Mouse (Mus musculus) cerebellum, adult 11 months (tissue): ENCODE data around the gene E2f1.

Source experiments
- DNase-seq: peaks from one replicate; pipeline ENCODE4 v3.0.0; 2022

E2f1 gene

DNA sequence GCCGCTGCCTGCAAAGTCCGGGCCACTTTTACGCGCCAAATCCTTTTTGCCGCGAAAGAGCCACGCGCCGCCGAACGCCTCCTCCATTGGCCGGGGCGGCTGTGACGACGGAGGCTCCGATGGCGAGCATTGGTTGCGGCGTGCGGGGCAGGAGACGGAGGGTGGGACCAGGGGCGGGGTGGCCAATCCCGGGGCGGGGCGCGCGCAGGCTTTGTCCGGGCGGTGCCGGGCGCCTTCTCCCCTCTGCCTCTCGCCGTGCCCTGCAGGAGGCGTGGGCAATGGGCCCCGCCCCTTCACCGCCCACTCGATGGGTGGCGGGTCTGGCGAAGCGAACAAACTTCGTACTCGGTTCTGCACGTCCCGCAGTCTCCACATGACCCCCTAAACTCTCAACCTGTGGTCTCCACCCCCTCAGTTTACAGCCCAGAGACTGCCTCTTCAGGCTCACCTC, at the start of gene E2f1:
E2f1 (minus strand) TSS at position 57 of the 451 bp plus-strand sequence.
- DNase-seq = peak; percentile 84

- no peak for DNase-seq
Observed at GRCm38 (mm10) chr2:154617061-154617460, 47.4 kb upstream of the E2f1 start.

GRCm38 (mm10) chr2:154615674-154616073, 46.0 kb upstream of the E2f1 start:
- DNase-seq = no peak

DNA sequence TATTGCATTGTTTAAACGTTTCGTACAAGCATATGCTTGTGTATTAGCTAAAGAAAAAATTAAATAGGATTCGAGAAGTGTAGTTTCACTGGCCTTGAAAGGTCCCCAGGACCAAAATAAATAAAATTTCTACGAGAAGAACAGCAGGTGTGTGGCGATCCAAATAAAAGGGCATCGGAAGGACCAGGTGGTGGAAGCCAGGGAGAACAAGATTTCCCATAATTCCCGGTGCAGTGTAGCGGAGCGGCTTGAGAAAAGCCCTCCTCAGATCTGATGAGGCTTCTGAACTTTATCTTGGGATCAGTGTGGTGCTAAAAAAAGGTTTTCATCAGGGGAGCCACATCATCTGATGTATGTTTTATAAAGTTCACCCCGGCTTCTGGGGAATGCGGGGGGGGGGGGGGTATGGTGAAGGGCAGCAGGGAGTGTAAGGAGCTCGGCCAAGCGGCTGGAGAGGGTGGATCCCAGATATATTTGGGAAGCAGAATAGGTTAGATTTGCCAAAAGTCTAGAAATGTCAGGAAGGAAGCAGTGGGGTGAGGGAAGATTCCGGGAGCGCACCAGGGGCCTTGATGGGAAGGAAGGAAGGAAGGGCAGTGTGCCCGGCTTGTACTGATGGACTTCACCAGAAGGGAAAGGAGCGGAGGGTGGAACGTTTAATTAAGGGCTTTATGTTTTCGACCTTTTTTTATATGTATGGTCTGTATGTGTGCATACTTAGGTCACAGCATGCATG, 45.3 kb upstream of the E2f1 start:
- DNase-seq = peak; percentile 40

DNA sequence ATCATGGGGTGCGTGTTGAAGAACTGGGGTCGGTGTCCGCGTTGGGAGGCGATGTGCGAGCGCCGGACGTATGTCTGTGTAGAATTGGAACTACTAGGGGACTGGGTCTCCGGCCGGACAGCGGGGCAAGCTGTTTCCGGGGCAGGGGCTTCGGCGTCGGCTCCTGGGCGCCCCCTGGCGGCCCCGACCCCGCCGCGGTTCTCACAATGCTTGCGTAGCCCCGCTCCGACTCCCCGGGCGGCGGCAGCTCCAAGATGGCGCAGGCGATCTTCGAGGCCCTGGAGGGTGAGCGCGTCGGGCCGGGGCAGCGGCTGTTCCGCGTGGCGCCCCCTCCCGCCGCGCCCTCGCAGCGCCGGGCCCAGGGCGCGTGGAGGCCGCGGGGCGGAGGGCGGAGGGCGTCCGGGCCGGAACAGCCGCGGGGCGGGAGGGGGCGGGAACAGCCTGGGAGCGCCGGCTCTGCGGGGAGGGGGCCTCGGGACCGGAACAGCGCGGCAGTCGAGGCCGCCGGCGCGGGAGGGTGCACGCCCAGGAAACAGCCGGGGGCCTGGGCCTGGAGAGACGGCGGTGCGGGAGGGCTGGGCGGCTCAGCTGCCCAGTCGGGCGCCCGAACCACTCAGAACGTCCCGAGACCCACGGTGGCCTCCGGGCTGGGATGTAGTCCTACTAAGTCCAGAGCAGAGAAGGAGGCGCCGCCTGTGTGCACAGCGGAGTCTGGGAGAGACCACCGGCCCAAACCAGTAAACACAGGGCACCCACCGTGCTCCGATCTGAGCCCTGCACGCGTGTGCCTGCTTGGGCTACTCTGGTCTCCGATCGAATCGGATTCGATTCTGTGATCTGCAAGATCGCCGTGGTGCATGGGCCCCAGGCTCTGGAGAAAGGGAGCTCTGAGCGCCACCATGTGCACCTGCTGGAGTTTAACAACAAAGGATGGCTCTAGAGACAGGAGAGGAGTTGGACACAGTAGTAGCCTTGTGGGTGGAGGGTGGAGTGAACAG, 43.7 kb upstream of the E2f1 start, which contains the start of the genes Zfp341 and 4930519P11Rik:
Zfp341 (plus strand) TSS at position 180 of the 998 bp plus-strand sequence.
4930519P11Rik (minus strand) TSS at position 320 of the 998 bp plus-strand sequence.
- peak; percentile 87 for DNase-seq

DNA sequence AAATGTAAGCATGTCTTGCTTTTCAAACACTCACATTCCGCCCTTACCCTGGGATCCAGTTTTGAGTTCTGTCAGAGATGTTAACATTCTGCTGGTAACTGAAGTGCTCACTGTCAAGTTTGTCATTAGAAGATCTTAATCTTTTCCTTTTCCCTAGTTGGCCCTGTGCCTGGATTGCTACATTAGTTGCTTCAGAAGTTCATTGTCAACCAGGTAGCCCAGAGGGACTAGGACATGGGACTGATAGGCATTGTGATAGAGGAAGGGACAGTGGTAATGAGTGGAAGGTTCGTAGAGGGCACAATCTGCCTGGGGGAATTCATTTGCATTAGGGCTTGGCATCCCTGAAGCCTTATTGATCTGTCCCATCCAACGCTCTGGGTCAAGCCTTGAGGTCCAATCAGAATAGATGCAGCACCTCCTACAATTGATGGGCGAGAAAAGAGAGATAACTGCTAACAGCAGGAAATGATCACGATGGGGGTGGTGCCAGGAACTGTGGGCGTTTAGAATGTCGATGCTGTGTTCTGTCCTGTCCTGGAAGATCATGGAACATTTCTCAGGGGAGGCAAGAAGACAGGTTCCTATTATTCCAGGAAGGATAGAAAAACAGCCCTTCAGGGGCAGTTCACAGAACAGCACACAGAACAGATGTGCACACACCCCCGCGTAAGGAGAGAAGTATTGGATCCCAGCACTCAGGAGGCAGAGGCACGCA, 39.5 kb upstream of the E2f1 start:
- no peak for DNase-seq

DNA sequence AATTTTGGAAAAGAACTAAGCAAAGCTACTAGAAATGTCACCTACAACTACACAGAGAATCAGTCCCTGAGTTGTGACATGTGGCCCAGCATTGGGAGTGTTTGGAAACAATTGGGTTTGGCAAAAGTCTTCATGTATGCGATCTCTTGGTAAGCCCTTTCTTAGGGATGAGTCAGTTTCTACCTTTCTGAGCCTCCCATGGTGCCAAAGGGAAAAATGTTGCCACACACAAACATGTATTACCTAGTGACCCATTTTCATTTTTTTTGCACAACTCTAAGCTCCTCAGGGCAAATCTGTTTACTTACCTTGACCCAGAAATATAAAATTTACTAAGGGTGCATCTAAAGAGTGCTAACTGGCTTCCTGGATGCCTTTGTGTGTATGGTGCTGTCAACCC, 37.3 kb upstream of the E2f1 start:
- no peak for DNase-seq

DNA sequence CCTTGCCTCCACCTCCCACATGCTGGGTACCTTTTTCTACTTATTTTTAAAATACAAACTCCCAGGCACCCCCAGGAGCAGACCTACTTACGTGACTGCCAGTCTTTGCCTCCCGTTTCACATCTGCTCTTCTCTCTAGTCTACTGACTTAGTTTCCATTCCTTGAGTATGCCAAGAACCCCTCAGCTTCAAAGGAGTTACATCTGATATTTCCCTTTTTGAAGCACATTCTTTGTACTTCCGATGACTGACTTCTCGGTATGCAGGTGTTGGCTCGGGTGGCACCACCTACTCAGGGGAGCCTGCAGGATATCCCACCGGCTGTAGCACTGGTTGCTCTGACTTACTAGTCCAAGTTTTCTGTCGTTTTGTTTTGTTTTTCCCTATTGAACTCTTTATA, 34.5 kb upstream of the E2f1 start:
- no peak for DNase-seq

GRCm38 (mm10) chr2:154603638-154604153, 34.0 kb upstream of the E2f1 start, which contains the start of gene Pxmp4:
Pxmp4 (minus strand) TSS chr2:154603708.
- peak; percentile 99 for DNase-seq

GRCm38 (mm10) chr2:154603007-154603637, 33.4 kb upstream of the E2f1 start:
- DNase-seq = no peak

DNA sequence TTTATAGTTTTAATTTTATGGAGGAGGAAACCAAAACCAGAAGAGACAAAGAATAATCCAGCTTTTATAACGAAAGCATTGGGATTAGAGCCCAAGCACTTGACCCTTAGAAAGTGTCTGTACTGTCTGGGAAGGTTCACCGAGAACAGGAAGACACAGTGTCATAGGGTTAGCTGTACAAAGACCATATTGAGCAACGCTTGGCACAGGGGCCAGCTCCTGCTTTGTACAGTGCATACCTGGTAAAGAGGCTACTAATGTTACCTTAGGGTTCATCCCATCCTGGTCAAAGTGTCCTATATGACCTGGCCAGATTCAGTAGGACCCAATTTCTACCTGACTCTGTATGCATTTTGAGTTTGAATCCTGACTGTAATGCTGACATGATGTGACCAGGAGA, 31.6 kb upstream of the E2f1 start:
- no peak for DNase-seq

- DNase-seq = no peak
Observed at GRCm38 (mm10) chr2:154600586-154600985, 30.9 kb upstream of the E2f1 start.

DNA sequence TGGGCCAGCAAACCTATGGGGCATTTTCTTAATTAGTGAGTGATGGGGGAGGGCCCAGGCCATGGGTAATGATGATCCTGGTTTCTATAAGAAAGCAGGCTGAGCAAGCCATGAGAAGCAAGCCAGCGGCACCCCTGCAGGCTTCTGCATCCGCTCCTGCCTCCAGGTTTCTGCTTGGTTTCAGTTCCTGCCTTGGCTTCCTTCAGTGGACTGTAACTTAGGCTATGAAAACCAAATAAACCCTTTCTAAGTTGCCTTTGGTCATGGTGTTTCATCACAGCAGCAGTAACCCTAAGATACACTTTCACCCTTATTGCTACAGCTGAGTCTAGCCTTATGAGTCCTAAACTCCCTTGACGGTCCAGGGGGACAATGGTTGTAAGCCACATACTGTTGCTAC, 27.7 kb upstream of the E2f1 start:
- DNase-seq = no peak

- no peak for DNase-seq
Observed at GRCm38 (mm10) chr2:154595775-154596174, 26.1 kb upstream of the E2f1 start.

DNA sequence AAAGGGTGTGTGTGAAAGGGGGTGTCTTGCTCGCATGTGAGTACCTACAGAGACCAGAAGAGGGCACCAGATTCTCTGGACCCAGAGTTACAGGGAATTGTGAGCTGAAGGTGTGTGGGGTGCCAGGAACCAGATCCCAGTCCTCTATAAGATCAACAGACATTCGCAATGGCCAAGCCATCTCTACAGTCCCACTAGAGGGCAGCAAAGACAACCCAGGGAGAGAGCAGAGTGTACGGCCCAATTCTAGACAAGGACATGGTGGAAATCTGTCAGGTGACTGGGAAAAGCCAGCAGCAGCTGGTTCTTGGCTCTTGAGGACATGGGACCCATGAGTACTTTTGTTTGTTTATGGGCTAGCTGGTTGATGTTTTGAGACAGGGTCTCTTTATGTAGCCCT, 23.3 kb upstream of the E2f1 start:
- DNase-seq = no peak

- DNase-seq = no peak
Observed at GRCm38 (mm10) chr2:154591239-154591638, 21.5 kb upstream of the E2f1 start.

GRCm38 (mm10) chr2:154589051-154589450, 19.4 kb upstream of the E2f1 start:
- DNase-seq = no peak

- DNase-seq = no peak
Observed at GRCm38 (mm10) chr2:154586405-154586804, 16.7 kb upstream of the E2f1 start.

DNA sequence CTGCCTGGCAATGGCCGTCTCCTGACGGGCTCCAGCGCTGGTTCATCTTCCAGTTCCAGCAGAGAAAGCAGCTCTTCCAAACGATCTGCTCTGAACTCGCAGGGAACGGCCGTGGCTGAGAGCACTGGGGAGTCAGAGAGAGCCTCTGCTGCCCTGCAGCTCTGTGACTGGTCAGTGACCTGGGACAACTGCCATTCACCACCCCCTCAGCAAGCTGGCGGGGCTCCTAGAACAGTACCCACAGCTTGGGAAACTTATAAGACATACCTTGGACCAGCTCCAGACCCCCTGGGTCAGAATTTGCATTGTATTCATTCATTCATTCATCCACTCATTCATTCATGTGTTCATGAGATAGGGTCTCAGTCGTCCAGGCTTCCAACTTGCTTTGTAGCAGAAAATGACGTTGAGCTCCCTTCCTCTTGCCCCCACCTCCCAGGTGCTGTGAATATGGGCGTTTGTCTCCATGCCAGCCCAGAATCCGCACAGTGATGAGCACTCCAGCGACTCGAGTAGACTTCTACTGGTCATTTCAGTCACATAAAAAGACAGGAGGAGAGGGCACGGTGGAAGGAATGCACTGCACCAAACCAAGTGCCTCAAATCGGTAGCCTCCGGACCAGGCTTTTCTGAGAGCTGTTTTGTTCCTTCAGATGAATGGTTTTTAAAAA, 15.4 kb upstream of the E2f1 start:
- no peak for DNase-seq

DNA sequence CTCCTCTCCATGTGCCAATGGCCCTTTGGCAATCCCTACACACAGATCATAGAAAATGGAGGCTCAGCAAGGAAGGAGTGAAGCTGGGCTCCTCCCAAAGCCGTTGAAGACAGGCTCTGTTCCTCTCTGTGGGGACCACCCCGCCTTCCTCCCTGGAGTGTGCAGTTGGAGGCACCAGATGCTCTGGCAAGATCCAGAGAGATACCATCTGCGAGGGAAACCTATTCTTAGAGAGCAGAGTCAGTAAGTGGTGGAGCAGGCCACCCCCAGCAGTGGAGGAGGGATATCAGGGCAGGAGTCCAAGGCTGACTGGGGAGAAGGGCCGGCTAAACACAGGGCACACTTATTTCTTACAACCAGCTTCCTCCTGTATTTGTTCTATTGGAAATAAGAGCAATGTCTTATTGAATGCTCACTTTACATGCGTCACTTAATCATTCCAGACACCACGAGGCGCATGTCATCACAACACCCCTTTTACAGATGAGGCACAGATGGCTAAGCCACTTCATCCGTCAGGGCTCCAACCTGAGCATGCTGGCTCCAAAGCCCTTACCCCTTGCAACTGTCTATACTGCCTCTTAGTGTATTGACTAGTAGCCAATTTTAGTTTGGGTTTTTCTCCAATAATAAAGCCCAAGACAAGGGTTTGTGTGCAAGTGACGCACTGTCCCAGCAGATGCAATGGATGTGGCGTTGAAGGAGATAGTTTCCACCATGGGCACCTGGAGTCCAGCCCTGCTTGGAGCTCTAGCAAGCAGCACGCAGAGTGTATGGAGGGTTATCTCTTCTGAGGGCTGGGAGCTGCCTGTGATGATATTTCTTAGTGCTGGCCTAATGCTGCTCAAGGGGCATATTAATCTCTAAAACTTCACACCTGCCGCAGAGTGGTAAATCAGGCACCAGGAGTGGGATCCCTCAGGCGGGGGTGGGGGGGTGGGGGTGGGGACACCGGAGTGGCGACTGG, 14.5 kb upstream of the E2f1 start:
- peak; percentile 69 for DNase-seq
